Mouse (Mus musculus) forebrain, postnatal 0 days (tissue): ENCODE measurements at regions not wholly inside any gene's neighbourhood (a gene's known extent, or its start where the extent isn't known, plus 50 kb on each side); places are given as distances from the start of the nearest gene placed in this dataset.

Experiments used
- ATAC-seq: fragments of 200-750 bp; cut with Nextera tagmentation; 2 replicates; pipeline ENCODE4 v1.8.0; 2017; ENCODE audit warnings: mild to moderate bottlenecking, moderate library complexity
- DNase-seq: peaks from one replicate; pipeline ENCODE4 v3.0.0-alpha.2; 2015
- H3K27ac ChIP-seq: fragments of 300-500 bp; sonication (generic); 2 replicates; pipeline ENCODE4 v1.5.1; 2014; ENCODE audit warnings: low read depth, mild to moderate bottlenecking, antibody characterized with exemption, low read length, moderate library complexity, mixed read lengths
- H3K27me3 ChIP-seq: fragments of 300-500 bp; sonication (generic); 2 replicates; pipeline ENCODE4 v1.6.1; 2014; ENCODE audit warnings: mild to moderate bottlenecking, low read length, mixed read lengths; ENCODE audit not compliant: insufficient read depth
- H3K36me3 ChIP-seq: fragments of 300-500 bp; sonication (generic); 2 replicates; pipeline ENCODE4 v1.6.1; 2014; ENCODE audit warnings: mild to moderate bottlenecking, moderate library complexity; ENCODE audit not compliant: insufficient read depth
- H3K4me1 ChIP-seq: fragments of 300-500 bp; sonication (generic); 2 replicates; pipeline ENCODE4 v1.6.1; 2014; ENCODE audit warnings: antibody characterized with exemption; ENCODE audit not compliant: insufficient read depth
- H3K4me2 ChIP-seq: fragments of 300-500 bp; sonication (generic); 2 replicates; pipeline ENCODE4 v1.6.1; 2014; ENCODE audit warnings: low read depth, mild to moderate bottlenecking, moderate library complexity
- H3K4me3 ChIP-seq: fragments of 300-500 bp; sonication (generic); 2 replicates; pipeline ENCODE4 v1.5.1; 2014; ENCODE audit warnings: low read depth, low read length, mixed read lengths
- H3K9ac ChIP-seq: fragments of 300-500 bp; sonication (generic); 2 replicates; pipeline ENCODE4 v1.6.1; 2014; ENCODE audit warnings: mild to moderate bottlenecking
- H3K9me3 ChIP-seq: fragments of 300-500 bp; sonication (generic); 2 replicates; pipeline ENCODE4 v1.6.1; 2016; ENCODE audit warnings: low read length
- CTCF ChIP-seq: sonication (generic); IDR thresholded peaks from 2 replicates; pipeline ENCODE4 v1.5.1; 2016; ENCODE audit warnings: antibody characterized with exemption, control low read depth, low read depth
- WGBS: fragments of 180-500 bp; shearing (Covaris S2); extraction: QIAGEN DNeasy Blood & Tissue Kit; methylation state at CpG from one replicate; pipeline ENCODE4 v1.1.7; 2014; 5-methylcytosine and 5-hydroxymethylcytosine counted together

DNA sequence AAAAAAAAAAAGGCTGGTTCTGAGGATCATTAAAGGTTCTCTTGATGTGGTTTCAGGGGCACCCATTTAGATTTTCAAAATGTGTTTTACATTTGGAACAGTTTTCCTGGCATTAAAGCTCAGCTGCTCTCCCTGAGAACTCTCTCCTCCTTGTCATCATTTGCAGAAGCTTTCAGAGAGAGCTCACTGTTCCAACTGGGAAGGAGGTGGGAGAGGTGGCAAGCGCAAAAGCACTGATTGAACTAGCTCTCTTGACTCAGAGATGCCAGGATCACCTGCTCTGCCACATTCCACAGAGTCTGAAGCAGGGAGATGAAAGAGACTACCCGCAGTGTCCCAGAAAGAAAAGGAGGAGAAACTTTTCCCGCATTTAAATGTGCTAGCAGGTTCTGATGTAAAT lies 220.5 kb upstream of the Gbe1 start:
- H3K9ac ChIP-seq = no peak overlapping the region
- WGBS = 21% methylated on average over 3 of the region's 3 CpGs
- peak overlapping the region; percentile 23; the same call in 1 of the 2 replicates for H3K27ac ChIP-seq
- no peaks in the 10 kb centered on the region for H3K9me3 ChIP-seq
- no peaks in the 10 kb centered on the region for H3K27me3 ChIP-seq
- no peak for TF ChIP-seq CTCF
- no peaks in the 10 kb centered on the region for H3K36me3 ChIP-seq
- no peaks in the 10 kb centered on the region for H3K4me1 ChIP-seq
- DNase-seq (peak; percentile 38), ATAC-seq (peak; percentile 25; the same call in 1 of the 2 replicates)
- no peak overlapping the region for H3K4me3 ChIP-seq
- no peak overlapping the region for H3K4me2 ChIP-seq

DNA sequence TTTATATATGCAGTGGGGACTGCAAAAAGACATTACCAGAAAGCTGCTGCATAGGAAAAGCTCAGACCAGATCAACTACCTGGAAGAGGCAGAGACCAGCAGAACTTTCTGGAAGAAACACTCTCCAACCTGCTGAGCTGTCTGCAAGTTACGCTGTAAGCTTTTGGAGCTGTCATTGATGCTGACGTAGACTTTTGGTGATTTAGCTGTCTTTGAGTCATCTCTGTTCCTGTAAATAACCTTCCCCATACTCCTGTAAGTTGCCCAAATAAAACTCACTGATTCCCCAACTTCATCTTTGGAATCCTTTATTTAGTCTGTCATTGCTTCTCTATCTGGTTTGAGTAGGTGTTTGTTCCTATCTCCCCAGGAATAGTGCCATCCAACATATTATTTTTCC lies 218.5 kb upstream of the Gbe1 start:
- no peaks in the 10 kb centered on the region for H3K9me3 ChIP-seq
- TF ChIP-seq CTCF = no peak
- no peak overlapping the region for H3K27ac ChIP-seq
- no peak for ATAC-seq
- H3K27me3 ChIP-seq = no peaks in the 10 kb centered on the region
- DNase-seq = no peak
- no peak overlapping the region for H3K4me2 ChIP-seq
- no peaks in the 10 kb centered on the region for H3K4me1 ChIP-seq
- no peak overlapping the region for H3K9ac ChIP-seq
- H3K36me3 ChIP-seq = no peaks in the 10 kb centered on the region
- WGBS = 90% methylated on average over 2 of the region's 2 CpGs
- H3K4me3 ChIP-seq = no peak overlapping the region

DNA sequence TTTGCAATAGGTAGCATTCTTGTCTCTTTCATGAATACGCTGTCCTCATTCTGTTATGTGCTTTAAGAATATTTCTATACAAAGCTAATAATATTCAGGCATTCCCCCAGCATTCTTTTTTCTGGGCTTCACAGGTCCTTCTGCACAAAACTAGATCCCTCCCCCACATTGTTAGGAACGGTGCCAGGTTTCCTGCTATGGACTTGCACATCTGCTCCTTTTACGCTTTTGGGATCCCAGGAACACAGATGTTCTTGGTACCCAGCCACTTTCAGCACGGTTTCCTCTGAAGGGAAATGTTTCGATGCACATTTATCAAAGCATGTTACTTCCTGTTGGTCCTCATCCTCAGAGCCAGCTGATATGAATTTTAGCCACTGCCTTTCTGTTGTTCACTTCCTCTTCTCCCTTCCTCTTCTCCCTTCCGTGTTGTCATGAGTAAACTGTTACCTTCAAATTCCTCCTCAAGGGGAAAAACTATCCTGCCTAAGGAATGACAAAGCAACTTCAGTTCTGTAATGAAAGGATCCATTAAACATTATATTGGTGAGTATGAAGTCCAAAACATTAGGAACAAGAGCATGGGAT lies 209.9 kb upstream of the Gbe1 start:
- Histone ChIP-seq H3K4me2 (no peak overlapping the region), H3K4me1 (no peaks in the 10 kb centered on the region; the same call in 1 of the 2 replicates), H3K9me3 (no peaks in the 10 kb centered on the region), H3K27ac (no peak overlapping the region), H3K4me3 (no peak overlapping the region), H3K27me3 (no peaks in the 10 kb centered on the region), H3K36me3 (no peaks in the 10 kb centered on the region), H3K9ac (no peak overlapping the region)
- 47% methylated on average over 6 of the region's 6 CpGs for WGBS
- DNase-seq (no peak), ATAC-seq (no peak)
- no peak for TF ChIP-seq CTCF

DNA sequence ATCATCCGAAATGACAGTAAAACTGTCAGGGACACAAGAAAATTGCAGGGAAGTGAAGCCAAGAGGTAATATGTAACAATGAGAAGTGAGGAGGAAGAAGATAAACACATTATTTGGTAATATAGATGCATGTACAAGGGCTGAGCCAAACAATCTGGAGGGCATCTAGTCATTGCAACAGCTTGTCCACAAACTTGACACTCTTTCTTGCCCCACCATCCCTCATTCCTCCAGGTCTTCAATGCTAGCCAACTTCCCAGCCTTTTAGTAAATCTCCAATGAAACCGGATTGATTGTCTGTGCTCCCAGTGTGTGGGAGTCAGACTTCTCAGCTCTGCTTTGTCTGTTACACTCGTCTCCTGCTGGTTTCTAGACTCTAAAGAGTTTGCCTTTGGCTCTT lies 172.3 kb upstream of the Gbe1 start:
- Histone ChIP-seq H3K9ac (no peak overlapping the region), H3K27me3 (no peaks in the 10 kb centered on the region), H3K4me3 (no peak overlapping the region), H3K36me3 (no peaks in the 10 kb centered on the region), H3K9me3 (no peaks in the 10 kb centered on the region), H3K4me1 (no peaks in the 10 kb centered on the region), H3K27ac (no peak overlapping the region), H3K4me2 (no peak overlapping the region)
- 42% methylated on average over 3 of the region's 3 CpGs for WGBS
- no peak for DNase-seq
- ATAC-seq = no peak
- no peak for TF ChIP-seq CTCF

DNA sequence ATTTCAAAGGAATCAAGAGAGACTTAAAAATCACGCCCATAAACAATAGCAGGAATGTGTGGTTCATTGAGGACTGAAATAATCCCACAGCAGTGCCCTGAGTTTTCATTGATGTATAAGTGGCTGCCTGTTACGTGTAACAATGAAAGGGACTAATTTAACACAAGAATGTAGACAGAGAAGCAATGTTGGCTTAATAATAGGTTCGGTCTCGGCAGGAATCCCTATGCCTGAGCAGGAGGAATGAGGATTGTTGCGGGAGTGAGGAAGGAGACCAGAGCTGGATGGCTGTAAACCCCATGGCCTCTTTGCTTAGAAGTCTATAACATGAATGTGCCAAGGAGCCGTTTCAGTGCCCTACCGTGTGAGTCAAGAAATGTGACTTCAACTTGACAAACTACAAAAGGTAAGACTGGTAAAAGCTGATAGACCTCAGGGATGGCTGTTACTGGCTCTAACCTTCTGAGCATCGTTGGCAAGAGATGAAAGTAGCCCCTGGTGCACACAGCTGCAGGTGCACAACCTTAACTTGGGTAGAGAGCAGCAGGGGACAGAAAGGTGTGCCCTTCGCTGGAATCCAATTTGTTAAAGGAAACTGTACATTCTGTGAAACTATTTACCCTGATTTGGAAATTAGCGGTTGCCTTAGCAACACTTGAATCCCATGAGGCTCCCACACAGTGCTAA lies 165.9 kb upstream of the Gbe1 start:
- H3K9ac ChIP-seq = no peak overlapping the region
- H3K27ac ChIP-seq = no peak overlapping the region
- no peaks in the 10 kb centered on the region for H3K36me3 ChIP-seq
- peak; percentile 20; the same call in 1 of the 2 replicates for ATAC-seq
- DNase-seq = peak; percentile 28
- H3K9me3 ChIP-seq = no peaks in the 10 kb centered on the region
- WGBS = 16% methylated on average over 10 of the region's 10 CpGs
- no peaks in the 10 kb centered on the region for H3K27me3 ChIP-seq
- no peaks in the 10 kb centered on the region for H3K4me1 ChIP-seq
- H3K4me2 ChIP-seq = no peak overlapping the region
- H3K4me3 ChIP-seq = no peak overlapping the region
- no peak for TF ChIP-seq CTCF

DNA sequence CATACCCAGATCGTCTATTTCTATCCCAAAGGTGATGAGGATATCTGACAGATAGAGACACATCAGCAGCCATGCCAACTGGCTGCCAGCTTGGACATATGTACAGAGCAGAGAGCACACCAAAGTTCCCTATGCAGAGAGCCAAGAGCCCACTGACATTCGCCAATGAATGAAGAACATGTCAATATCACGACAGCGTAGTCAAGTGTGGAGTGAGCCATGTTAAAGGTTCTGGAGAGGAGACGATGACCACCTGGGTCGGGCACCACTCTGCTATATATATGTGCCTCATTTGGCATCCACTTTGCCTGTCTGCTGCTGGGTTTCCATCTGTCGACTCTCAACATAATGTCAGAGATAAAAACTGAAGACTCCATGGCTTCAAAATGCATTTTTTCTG lies 159.2 kb upstream of the Gbe1 start:
- Histone ChIP-seq H3K9me3 (no peaks in the 10 kb centered on the region), H3K27me3 (no peaks in the 10 kb centered on the region), H3K27ac (no peak overlapping the region), H3K4me2 (no peak overlapping the region), H3K9ac (no peak overlapping the region), H3K4me3 (no peak overlapping the region), H3K4me1 (no peaks in the 10 kb centered on the region), H3K36me3 (no peaks in the 10 kb centered on the region)
- 77% methylated on average over 7 of the region's 7 CpGs for WGBS
- DNase-seq (peak; percentile 58), ATAC-seq (peak; percentile 82)
- TF ChIP-seq CTCF = no peak

DNA sequence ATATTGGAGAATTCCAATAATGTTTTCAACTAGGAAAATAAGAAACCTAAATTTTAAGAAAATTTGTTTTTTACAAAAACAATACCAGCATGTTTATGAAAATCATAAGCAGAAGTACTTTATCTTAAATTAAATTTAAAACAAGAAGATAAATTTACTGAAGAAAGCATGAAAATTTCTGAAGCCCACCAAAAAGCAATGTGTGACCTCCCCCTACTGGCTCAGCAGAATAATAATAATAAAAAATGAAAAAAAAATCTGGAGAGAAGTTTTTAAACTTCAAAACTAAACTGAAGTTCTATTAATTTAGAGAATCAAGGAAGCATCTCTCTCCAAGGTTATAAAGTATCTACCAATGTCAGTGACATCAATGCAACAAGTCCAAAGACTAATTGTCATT lies 153.2 kb upstream of the Gbe1 start:
- H3K27me3 ChIP-seq = no peaks in the 10 kb centered on the region
- no peak overlapping the region for H3K27ac ChIP-seq
- H3K4me1 ChIP-seq = no peaks in the 10 kb centered on the region
- no peaks in the 10 kb centered on the region for H3K36me3 ChIP-seq
- peak; percentile 38; the same call in 1 of the 2 replicates for TF ChIP-seq CTCF
- no peak overlapping the region for H3K9ac ChIP-seq
- DNase-seq (no peak), ATAC-seq (no peak)
- H3K9me3 ChIP-seq = no peaks in the 10 kb centered on the region
- no peak overlapping the region for H3K4me2 ChIP-seq
- H3K4me3 ChIP-seq = no peak overlapping the region
